Mouse (Mus musculus) gastrocnemius, postnatal 25 days (tissue): ENCODE results near the gene Casp4. TPM values are rescaled to one million over a fixed set of nuclear protein-coding genes. Genes with fewer than 3 reads are reported as not detected.

Source experiments
- DNase-seq: peaks from one replicate; pipeline ENCODE4 v3.0.0; 2022
- long read RNA-seq, 2 experiments: library from polyadenylated mRNA; stranded (forward); transcript quantifications; one replicate each; pipeline ENCODE4 v2.0.0; 2021
- total RNA-seq, 2 experiments: library from RNA; stranded (reverse); gene quantifications; 1 replicate in 1 of 2; 2 replicates in 1 of 2; pipeline ENCODE4 v1.2.3; 2021

Gene Casp4
- total RNA-seq: 1 to 10 TPM in 1 of 2 experiments, under 1 TPM in 1; 0.74 to 1.7 TPM
- long read RNA-seq, experiment 1: 0 reads
- long read RNA-seq, experiment 2, partial matches to known transcripts: 0 of 1 reads
- long read RNA-seq, experiment 2, other reads (novel, unspliced or antisense): 1 of 1 reads

DNA sequence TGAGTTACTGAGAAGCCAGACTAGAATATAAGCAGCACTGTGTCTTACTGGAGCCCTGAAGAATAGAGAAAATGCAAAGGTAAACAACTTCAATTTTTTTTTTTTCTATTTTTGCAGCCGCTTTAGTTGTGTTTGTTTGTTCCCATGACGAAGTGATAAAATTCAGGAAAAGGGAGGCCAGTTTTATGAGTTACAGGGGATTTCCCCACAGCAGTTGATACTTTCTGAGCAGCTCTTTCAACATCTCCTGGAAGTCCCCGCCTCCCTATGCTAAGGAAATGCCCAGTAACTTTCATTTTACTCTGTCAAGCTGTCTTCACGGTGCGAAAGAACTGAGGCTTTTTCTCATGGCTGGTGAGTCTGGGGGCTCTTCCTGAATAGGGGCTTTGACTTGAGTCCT, at the start of gene Casp4:
TSS of gene Casp4 (plus strand) at position 268 of the 400 bp plus-strand sequence.
- peak; percentile 12 for DNase-seq

DNA sequence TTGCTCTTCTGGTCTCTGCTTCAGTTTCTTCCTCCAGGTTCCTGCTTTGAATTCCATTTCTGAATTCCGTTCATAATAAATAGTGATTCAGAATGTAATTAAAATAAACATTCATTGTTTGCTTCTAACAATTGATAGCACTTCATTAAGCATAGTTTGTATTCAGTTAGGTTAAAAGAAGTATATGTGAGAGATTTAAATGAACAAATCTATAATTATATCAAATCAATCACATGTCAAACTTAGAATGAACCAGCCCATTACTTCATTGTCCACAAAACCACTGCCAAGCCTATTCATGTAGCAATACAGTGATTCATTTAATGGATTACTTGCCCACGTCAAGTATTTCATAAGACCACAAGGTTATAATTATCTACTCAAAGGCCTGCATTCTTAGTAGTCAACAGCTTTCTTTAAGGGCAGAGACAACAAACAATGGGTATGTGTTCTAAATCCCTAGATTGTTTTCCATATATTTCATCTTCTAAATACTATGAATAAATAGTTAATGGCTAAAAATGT, 44.6 kb upstream of the Casp4 start:
- no peak for DNase-seq

DNA sequence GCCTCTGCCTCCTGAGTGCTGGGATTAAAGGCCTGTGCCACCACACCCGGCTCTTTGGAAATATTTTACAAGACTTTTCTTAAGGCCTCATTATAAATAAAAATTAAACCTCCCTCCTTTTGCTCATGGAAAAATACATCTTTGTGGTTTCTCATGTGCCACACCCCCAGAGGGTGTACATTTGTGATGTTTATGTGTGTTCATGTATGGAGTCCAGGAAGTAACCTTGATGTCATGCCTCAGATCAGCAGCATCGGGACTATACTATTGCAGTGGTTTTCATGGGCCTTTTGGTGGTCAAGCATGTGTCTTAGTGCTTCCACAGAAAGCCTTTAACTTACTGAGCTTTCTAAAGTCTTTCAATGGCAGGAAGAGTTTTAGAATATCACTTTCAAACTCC, 38.4 kb upstream of the Casp4 start:
- no peak for DNase-seq

DNA sequence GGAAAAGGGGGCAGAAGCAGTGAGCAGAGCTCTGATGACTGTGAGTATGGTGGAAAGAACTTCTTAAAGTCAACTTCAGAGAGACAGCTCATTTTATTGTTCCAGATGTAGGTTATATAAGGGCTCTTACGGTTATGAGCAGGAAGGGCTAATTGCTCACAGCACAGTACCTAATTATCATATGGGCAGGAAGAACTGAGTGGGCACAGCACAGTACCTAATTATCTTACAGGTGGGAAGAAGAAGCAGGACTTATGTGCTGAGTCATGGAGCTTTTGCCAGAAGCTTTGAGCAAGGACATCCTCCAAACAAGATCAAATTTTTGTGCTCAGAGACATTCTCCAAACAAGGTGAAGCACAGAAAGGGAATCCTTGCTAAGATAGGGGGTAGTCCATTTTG, 37.7 kb upstream of the Casp4 start:
- DNase-seq: no peak

DNA sequence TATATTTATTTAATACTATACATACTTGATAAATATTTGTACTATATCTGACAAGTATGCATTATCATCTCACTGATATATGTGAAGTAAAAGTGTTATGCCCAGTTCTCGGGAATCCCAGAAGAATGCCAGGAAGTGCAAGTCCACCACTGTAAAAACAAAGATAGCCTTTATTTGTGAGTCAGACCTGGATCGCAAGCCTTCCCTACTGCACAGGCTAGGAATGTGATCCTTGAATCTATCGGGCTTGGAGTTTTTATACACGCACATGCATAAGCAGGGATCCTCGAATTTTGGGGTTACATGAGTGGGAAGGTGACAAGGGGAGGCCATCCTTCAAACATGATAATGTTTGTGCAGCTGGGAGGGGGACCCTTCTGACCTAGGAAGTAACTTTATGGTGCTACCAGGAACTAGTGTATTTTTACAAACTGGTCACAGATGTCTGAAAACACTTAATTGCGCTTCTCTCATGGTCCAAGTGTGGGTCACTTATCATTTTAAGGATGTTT, 37.2 kb upstream of the Casp4 start:
- DNase-seq: no peak

DNA sequence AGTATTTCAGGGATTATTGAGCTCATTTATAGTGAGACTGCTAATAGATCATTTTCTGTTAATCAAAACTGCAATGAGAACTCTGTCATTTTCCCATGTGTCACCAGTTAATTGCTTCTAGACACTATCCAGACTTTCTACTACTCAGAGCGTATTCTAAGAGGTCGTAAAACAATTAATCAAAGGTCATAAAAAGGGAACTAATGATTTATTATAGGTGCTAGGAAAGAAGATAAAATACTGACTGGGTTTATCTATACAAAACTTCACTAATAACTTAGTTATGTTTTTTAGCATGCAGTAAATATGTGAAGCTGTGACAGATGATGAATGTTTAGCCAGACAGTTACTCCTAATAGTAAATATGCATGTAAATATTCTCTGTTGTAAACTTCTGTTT, 22.6 kb upstream of the Casp4 start:
- DNase-seq: no peak

DNA sequence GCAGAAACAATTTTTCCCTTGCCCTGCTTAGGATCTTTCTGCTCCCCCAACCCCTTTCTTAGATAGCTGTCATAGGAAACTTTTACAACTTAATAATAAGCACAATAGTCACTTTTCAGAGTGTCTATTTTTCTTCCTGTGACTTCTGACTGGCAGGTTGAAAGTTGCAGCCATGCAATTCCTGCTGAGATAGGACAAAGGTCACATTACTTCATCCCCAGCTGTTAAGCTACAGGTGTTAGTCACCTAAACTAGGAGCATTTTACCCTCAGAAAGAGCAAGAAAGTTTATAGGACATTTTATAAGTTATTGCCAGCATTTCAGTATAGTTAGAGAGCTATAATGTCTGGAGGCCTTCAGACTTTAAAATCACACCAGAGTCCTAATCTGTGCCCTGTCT, 22.0 kb upstream of the Casp4 start:
- DNase-seq: no peak

DNA sequence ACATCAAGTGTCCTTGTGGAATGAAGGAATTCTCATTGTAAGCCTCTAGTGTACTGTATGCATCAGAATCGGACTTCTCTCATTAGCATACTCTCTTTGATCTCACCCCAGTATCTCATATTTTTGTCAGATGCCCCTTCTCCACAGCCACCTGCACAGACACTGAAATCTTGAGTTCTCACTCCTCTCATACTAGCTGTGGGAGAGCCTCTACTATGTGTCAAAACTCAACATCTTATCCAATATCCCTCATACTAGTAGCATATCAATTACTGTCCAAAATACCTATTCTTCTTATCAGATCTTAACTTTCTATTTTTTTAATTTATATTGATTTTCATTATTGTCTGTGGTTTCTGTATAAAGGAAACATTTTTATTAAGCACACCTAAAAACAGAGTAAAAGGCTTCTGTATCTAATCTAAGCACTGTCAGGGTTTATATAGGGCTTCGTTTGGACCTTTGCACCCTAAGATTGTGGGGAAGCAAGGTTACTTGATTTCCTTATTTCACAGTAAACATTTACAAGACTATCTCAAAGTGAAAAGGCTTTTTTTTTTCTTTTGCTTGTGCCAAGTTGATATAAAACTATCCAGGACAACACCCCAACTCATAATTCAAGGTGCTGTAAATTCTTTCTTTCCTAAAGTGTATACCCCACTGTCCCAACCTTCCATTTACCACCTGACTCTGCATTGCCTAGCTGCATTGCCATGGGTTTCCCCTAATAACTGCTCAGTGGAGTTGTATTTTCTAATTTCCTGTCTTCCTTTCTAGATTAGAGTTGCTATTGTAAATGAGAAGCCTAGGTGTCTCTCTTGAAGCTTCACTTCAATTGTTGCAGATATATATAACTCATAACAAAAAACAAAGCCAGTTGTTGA, 12.0 kb upstream of the Casp4 start:
- no peak for DNase-seq

DNA sequence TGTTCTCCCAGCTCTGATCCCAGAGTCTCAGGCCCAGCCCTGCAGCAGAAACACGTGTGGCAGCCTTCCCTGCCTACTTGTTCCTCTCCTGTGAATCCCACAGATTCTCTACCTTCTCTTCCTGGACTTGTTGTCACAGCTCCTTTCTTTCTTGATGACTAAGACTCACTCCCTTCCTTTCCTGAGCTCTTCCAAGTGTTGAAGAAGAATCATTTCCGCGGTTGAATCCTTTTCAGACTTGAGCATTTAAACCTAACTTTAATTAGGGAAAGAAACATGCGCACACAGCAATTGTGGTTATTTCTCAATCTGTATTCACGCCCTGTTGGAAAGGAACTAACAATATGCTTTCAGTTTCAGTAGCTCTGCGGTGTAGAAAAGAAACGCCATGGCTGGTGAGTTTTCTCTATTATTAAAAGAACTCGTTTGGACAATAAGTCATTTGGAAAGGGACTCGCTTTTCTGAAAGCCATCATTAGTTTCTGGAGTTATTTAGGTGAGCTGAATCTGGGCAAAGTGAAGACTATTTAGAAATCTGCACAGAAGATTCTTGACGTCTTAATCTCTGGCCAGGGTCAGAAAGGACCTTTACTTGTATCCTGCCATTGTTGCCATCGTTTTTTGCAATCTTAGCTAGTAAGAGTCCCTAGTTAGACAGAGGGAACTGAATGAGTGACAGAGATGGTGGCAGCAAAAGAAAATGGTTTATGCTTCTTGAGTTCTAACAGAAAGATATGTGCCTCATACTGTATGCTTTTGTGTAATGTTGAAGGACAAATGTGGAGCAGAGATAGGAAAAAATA, 10.1 kb upstream of the Casp4 start, which contains the start of gene Casp1:
TSS of gene Casp1 (plus strand) at position 189 of the 803 bp plus-strand sequence.
- DNase-seq: no peak

DNA sequence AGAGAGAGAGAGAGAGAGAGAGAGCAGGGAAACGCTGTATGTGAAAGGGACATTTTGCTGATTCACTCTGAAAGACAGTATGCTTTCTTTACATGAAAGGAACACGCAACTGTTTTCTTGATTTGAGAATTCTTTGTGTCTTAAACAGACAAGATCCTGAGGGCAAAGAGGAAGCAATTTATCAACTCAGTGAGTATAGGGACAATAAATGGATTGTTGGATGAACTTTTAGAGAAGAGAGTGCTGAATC, 9.6 kb upstream of the Casp4 start:
- DNase-seq: no peak

DNA sequence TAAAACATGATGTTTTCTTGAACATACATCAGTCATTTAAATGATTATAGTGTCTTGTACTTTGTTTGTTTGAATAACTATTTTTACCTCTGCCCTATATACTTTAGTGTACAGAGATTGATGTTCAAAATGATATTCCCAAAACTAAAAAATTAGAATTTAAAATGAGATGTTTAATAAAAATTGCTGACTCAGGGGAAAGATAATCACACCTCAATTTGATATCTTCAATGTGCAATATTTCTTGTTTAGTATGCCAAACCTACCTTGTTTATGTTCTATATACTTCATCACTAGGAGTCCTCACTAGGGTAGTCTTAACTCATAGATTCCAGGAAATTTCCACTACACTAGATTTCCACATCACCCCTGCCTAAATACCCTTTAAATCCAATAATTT, 1.5 kb downstream of the Casp4 start:
- DNase-seq: no peak

DNA sequence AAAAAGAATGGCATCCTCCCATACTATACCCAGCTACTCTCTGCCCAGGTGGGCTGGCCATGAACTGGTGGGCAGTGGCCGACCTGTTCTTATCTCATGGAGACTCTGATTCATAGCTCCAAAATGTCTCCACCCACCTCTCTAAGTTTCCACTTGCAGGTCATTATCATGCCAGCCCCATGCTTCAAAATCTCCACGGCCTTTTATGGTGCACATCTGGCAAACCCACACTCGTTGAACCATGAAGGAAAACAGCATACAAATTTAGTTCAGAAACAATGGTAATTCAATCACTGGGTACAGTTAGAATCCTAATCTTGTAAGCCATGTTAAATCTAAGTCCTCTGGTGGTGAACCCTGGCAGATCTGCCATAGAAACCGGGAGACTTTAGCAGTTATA, 2.8 kb downstream of the Casp4 start:
- DNase-seq: no peak

DNA sequence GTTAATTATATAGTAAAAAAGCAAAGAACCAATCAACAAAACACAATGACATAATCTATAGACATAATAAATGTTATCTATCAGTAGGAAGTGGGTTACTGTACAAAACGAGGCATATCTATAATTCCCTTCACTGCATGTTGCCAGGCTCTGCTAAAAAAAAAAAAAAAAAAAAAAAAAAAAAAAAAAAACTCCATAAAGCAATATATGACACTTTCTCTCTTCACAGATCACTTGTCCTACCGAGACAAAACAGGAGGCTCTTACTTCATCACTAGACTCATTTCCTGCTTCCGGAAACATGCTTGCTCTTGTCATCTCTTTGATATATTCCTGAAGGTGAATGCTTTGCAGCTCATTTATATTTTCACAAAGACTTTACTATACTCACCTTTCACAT, 19.6 kb downstream of the Casp4 start:
- DNase-seq: no peak

DNA sequence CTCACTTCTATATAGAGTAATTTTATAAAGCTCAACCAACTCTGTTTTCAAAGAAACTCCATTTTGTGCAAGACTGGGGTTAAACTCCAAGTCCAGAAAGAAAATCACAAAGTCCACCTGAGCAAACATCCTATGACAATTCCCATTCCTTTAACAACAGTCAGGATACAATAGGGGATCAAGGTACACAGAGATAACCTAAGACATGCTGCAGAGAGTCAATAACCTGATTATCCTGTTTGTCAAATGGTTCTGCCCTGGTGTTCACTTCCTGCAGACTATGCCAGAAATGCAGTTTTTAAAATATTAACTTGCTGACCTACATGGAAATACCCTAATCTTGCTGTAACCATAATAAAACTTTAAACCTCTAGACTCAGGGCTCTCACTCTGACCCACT, 23.8 kb downstream of the Casp4 start:
- DNase-seq: no peak

DNA sequence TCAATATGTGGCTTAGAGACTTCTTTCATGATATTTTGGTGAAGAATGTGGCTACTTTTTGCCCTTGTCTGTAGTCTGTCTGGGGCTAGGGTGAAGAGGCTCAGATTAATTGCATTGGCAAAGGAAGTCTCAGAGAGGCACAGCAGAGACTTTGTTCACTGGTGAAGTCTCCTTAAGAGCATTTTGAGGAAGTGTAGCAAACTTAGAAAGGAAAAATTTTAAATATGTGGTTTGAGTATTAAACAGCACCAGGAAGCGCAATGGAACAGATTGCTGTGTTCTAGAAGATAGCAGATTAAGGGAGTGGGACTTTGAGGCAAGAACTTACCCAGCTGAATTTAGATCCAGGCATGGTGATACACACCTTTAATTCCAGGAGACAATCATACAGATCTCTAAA, 24.8 kb downstream of the Casp4 start:
- no peak for DNase-seq

DNA sequence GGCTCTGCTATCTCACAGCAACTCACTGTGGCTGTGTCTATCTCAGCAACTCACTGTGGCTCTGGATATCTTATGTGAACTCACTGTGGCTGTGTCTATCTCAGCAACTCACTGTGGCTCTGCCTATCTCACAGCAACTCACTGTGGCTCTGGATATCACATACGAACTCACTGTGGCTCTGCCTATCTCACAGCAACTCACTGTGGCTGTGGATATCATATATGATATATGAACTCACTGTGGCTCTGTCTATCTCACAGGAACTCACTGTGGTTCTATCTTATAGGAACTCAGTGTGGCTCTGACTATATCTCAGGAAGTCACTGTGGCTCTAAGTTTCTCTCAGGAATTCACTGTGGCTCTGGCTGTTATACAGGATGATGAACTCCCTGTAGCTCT, 34.5 kb downstream of the Casp4 start:
- no peak for DNase-seq

DNA sequence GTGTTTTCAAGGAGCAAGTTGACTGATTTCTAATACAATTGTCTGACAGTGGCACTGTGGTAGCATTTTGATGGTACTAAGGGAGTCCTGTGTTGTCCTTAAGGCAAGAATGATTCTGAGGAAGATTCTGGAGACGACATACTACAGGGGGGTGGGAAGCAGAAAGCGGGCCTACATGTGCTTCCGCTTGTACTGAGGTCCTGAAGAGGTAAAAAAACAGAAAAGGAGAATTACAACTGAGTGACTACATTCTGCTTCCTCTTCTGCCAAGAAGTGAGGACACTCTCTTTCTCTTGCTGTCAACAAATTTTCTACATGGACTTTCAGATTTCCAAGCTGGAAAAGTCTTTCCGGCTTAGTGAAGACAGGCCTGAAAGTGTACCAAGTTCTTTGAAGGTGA, 35.5 kb downstream of the Casp4 start:
- DNase-seq: no peak

DNA sequence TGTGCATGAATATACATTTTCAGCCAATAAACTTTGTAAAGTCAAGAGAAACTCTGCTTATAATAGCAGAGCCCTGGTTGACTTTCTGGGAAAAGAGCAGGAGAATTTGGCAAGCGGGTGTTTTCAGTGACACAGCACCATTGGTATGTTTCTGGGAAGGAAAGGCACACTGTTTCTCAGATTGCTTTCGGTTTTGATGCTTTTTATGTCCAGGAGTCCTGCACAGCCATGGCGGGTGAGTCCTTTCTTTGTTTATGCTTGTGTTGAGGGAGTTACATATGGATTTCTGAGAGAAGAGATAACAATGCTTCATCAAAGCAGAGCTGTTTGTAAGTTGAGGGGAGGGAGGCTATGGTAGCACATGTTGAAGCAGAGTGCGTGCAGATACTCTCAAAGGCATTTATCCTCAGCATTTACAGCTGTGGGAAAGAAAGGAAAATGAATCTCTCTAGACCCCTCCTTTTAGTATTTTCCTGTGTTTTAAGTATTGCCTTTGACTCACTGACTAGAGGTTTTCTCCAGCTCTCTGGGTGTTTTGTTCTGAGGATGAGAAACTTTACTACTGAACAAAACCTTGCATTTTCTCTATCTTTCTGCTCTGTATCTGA, 36.8 kb downstream of the Casp4 start, which contains the start of gene Casp12:
TSS of gene Casp12 (plus strand) at position 140 of the 608 bp plus-strand sequence.
- peak; percentile 36 for DNase-seq

DNA sequence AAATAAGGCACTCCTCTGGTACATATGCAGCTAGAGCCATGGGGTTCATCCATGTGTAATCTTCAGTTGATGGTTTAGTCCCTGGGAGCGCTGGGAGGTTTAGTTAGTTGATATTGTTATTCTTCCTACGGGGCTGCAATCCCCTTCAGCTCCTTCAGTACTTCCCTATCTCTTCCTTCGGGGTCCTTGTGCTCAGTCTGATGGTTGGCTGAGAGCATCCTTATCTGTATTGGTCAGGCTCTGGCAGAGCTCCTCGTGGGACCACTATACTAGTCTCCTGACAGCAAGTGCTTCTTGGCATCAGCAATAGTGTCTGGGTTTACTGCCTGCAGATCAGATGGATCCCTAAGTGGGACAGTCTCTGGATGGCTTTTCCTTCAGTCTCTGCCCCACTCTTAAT, 38.8 kb downstream of the Casp4 start:
- no peak for DNase-seq

DNA sequence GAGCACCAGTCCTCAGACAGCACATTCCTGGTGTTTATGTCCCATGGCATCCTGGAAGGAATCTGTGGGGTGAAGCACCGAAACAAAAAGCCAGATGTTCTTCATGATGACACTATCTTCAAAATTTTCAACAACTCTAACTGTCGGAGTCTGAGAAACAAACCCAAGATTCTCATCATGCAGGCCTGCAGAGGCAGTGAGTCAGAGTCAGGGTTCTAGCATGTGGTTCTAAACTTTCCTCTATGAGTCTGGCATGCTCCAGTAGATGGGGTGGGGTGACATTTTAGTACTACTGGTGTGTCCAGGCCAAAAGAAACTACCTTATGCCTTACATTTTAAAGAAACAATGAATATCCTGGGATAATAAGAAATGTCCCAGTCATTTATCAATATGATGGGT, 45.0 kb downstream of the Casp4 start:
- DNase-seq: no peak

DNA sequence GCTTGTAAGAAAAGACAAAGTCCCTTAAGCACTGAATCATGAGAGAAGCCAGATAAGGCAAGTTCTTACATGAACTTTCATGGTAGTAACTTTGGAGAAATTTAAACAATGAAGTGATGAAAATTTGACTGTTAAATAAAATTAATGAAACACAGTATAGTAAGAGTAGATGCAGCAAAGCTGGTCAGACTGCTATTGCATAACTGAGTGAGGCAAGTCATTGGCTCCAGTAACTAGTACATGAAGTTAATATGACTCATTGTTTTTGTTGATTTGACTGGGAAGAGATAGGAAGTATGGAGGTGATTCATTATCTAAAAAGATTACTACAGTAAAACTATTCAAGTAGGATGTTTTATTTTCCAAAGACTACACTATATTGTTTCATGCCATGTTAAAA, 48.2 kb downstream of the Casp4 start:
- DNase-seq: no peak
